Mouse (Mus musculus): ENCODE data around the gene Cbx3. TPM values are rescaled to one million over a fixed set of nuclear protein-coding genes. Genes with fewer than 3 reads are reported as not detected.

The Cbx3 gene
- 443 and 509 TPM in 2 replicates for polyA plus RNA-seq (2015; fragmentation: Nextera tagmentation; extraction: Ambion mirVana)

DNA sequence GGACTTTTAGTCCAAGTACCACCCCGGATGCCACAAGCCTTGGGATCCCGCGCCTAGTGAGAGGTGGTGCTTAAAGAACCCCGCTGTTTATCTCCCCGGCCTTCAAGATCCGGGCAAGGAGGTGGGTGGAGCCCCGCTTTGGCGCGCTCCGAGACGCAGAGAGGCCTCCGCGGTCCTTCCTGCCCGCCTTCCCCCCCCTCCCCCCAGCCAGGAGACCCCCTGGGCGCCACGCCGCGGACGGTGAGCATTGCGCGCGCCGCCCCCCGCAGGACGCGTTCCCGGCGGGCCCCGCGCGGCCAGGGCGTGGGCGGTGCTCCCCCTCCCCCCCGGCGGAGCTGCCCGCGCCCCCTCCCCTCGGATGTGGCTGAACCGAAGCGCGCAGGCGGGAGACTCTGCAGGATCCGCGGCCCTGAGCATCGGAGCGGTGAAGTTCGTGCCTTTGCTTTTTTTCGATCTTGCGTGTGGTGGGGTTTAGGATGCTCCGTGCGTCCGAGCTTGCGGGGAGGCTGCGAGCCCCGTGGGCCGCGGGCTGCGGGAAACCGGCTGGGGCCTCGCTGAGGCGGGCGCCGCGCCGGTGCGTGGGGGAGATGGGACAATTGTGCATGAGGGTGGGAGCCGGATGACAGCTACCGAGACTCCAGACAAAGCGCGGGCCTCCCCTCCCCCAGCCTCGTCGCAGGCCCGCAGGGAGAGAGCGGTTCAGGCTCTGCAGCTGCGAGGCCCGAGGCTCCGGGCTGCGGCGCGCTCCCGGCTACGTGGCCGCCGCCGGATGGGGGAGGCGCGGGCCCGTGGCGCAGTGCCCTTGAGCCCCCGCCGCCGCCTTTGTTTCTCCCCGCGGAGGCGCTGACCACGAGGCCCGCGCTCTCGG, at the start of gene Cbx3:
Gene Cbx3 (plus strand): TSS at position 50 of the 868 bp plus-strand sequence.
- Histone ChIP-seq H3K4me3 (ENCODE audit: low read length) (peak within 1 kb of the TSS; percentile 98), H3K27me3 (ENCODE audit: control insufficient read depth, insufficient read depth, low read depth, low read length) (no peaks in the 10 kb centered on the region), H3K4me2 (ENCODE audit: low read depth, low read length) (peak within 1 kb of the TSS; percentile 39), H3K36me3 (ENCODE audit: control insufficient read depth, insufficient read depth, low read length) (peaks cover 29% of the 10 kb centered on the region), H3K9ac (ENCODE audit: low read length) (peak within 1 kb of the TSS; percentile 100), H3K27ac (ENCODE audit: low read length) (peak within 1 kb of the TSS; percentile 98), H3K9me3 (ENCODE audit: control insufficient read depth, low read length) (no peaks in the 10 kb centered on the region), H3K4me1 (replicated peaks; ENCODE audit: control insufficient read depth, insufficient read depth, low read length) (peaks cover 23% of the 10 kb centered on the region)
- under 1% methylated on average over 93 of the region's 99 CpGs for WGBS
- peak; percentile 86 for ATAC-seq (ENCODE audit: low read depth)

DNA sequence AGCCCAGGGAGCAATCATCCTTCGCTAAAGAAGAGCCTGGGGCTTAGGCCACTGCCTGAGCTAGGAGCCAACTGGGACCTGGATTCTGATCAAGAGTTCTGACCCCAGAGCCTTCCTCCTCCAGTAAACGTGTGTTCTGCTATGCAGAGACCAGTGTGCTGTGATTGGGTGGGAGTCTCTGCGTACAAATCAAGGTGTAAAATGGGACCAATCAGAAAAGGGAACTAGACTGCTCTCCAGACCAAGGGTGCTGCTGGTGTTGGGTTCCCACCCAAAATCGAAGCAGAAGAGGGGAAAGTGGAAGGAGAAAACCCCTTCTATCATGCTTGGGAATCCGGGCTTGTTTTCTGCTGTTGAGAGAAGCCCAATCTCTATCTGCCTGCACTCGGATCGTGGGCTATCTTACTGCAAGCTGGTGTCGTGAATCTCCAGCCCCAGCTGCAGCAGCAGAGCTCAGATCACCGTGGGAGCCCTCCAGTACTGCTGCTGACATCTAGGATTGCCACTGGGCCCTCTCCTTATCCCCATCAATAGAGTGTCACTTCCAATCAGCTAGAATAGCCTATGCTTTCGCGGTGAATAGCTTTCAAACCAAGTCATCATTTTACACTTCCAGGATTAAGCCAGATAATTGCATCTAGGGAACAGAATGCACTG, 46.6 kb upstream of the Cbx3 start:
- H3K4me1 ChIP-seq (replicated peaks; ENCODE audit: control insufficient read depth, insufficient read depth, low read length): no peaks in the 10 kb centered on the region
- no peak for ATAC-seq (ENCODE audit: low read depth)
- H3K9me3 ChIP-seq (ENCODE audit: control insufficient read depth, low read length): peaks cover 3% of the 10 kb centered on the region; the same call in 1 of the 2 replicates
- H3K9ac ChIP-seq (ENCODE audit: low read length): no peak overlapping the region
- no peak overlapping the region for H3K4me3 ChIP-seq (ENCODE audit: low read length)
- H3K27ac ChIP-seq (ENCODE audit: low read length): no peak overlapping the region
- H3K36me3 ChIP-seq (ENCODE audit: control insufficient read depth, insufficient read depth, low read length): no peaks in the 10 kb centered on the region
- WGBS: 43% methylated on average over 11 of the region's 11 CpGs
- no peak overlapping the region for H3K4me2 ChIP-seq (ENCODE audit: low read depth, low read length)
- H3K27me3 ChIP-seq (ENCODE audit: control insufficient read depth, insufficient read depth, low read depth, low read length): no peaks in the 10 kb centered on the region

DNA sequence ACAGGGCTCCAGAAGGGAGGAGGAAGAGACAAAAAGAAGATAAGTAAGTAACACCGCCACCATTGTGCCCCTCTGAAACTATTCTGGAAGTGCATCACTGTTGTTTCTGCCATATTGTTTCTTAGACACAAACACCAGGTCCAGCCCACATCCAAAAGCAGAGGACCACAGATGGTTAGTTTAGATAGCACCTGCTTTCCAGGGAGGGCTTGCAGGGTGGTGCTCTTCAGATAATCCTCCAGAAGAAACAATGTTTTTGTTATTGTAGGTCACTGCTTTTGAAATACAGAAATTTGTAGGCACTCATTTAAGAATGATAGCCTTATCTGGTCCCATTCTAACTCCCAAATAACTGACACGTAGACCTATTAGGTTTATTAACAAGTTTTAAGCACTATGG, 45.6 kb upstream of the Cbx3 start:
- no peaks in the 10 kb centered on the region for H3K4me1 ChIP-seq (replicated peaks; ENCODE audit: control insufficient read depth, insufficient read depth, low read length)
- peaks cover 3% of the 10 kb centered on the region; the same call in 1 of the 2 replicates for H3K9me3 ChIP-seq (ENCODE audit: control insufficient read depth, low read length)
- H3K4me3 ChIP-seq (ENCODE audit: low read length): no peak overlapping the region
- whole genome bisulfite sequencing: 86% methylated on average over 2 of the region's 2 CpGs
- no peak for ATAC-seq (ENCODE audit: low read depth)
- H3K4me2 ChIP-seq (ENCODE audit: low read depth, low read length): no peak overlapping the region
- no peaks in the 10 kb centered on the region for H3K27me3 ChIP-seq (ENCODE audit: control insufficient read depth, insufficient read depth, low read depth, low read length)
- no peak overlapping the region for H3K27ac ChIP-seq (ENCODE audit: low read length)
- no peak overlapping the region for H3K9ac ChIP-seq (ENCODE audit: low read length)
- H3K36me3 ChIP-seq (ENCODE audit: control insufficient read depth, insufficient read depth, low read length): no peaks in the 10 kb centered on the region

DNA sequence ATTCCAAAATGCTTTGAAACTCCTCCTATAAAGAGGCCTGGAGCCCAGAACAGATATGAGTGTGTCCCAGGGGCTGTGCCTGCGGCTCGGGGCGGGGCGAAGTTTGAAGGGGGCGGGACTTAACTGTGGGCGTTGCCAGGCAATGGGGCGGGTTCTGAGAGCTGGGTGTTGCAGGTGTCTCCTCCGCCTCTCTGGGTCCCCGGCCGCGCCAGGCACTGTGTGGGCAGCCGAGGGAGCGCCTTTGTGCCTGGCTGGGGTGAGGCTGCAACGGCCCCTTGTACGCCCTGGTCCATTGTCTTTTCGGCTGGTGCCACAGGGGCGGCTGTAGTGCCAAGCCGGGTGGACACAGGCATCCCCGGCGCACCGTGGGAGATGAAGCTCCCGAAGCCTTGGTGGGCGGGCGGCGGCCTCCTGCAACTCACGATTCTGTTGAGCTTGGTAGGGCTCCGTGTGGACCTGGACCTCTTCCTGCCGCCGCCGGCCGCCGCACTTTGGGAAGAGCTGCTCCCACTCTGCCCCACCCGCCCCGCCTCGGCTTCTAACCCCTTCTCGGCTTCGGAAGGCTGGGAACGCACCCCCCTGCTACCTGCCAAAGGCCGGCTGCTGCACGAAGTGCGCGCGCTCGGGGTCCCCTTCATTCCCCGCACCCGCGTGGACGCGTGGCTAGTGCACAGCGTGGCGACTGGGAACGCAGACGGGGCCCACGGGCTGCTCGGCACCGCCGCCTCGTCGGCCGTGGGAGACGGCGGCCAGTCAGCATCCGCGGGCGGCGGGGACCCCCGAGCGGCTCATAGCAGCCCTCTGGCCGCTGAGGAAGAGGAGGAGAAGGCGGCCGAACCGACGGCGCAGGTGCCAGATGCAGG, 37.4 kb upstream of the Cbx3 start, which contains the start of gene Nfe2l3:
Gene Nfe2l3 (plus strand): TSS at position 136 of the 863 bp plus-strand sequence.
- 1% methylated on average over 71 of the region's 74 CpGs for WGBS
- peak within 1 kb of the TSS; percentile 93 for H3K4me2 ChIP-seq (ENCODE audit: low read depth, low read length)
- peak; percentile 95 for ATAC-seq (ENCODE audit: low read depth)
- H3K9me3 ChIP-seq (ENCODE audit: control insufficient read depth, low read length): no peaks in the 10 kb centered on the region
- H3K27me3 ChIP-seq (ENCODE audit: control insufficient read depth, insufficient read depth, low read depth, low read length): peaks cover 28% of the 10 kb centered on the region
- H3K36me3 ChIP-seq (ENCODE audit: control insufficient read depth, insufficient read depth, low read length): no peaks in the 10 kb centered on the region
- peak within 1 kb of the TSS; percentile 62 for H3K9ac ChIP-seq (ENCODE audit: low read length)
- H3K4me1 ChIP-seq (replicated peaks; ENCODE audit: control insufficient read depth, insufficient read depth, low read length): peaks cover 19% of the 10 kb centered on the region
- H3K27ac ChIP-seq (ENCODE audit: low read length): no peak within 1 kb of the TSS
- H3K4me3 ChIP-seq (ENCODE audit: low read length): peak within 1 kb of the TSS; percentile 58

DNA sequence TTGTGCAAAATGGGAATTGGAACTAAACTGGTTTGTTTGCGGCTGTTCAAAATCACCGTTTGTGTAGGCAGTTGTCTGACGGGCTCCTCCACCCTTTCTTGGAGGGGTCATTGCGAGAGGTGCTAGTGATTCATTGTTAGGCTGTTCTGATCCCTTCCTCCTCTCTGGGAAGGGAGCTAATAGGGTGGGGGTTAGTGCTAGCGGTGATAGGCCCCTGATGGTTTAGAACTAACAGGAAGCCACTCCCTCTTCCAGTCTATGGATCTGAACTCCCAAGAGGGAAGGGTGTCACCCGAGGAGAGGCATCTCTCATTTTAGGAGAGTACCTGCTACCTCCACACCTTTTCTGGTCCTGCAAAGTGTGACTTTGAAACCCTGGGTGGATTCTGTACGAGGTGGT, 35.9 kb upstream of the Cbx3 start:
- H3K9me3 ChIP-seq (ENCODE audit: control insufficient read depth, low read length): no peaks in the 10 kb centered on the region
- H3K27me3 ChIP-seq (ENCODE audit: control insufficient read depth, insufficient read depth, low read depth, low read length): peaks cover 28% of the 10 kb centered on the region
- H3K4me1 ChIP-seq (replicated peaks; ENCODE audit: control insufficient read depth, insufficient read depth, low read length): peaks cover 19% of the 10 kb centered on the region
- H3K27ac ChIP-seq (ENCODE audit: low read length): no peak overlapping the region
- 24% methylated on average over 7 of the region's 7 CpGs for WGBS
- no peak overlapping the region for H3K9ac ChIP-seq (ENCODE audit: low read length)
- no peak overlapping the region for H3K4me2 ChIP-seq (ENCODE audit: low read depth, low read length)
- ATAC-seq (ENCODE audit: low read depth): no peak
- no peak overlapping the region for H3K4me3 ChIP-seq (ENCODE audit: low read length)
- H3K36me3 ChIP-seq (ENCODE audit: control insufficient read depth, insufficient read depth, low read length): no peaks in the 10 kb centered on the region

DNA sequence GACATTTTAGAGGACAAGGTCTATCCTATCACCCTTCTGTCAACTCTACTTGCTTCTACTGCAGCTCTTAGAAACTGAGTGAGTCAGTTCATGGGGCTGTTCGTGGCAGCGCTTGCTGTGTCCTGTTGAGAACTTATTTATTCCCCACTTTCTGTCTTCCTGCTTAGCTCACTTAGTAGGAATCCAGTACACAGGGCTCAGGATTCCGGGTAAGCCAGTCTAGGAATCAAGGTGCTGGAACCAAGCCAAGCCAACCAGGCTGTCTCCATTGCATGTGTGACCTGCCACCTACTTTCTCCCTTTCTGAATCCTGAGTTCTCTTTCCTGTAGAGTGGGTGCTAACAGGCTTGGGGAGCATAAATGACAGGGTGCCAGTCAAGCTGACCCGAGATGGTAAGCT, 32.5 kb upstream of the Cbx3 start:
- Histone ChIP-seq H3K4me1 (replicated peaks; ENCODE audit: control insufficient read depth, insufficient read depth, low read length) (peaks cover 13% of the 10 kb centered on the region), H3K27me3 (ENCODE audit: control insufficient read depth, insufficient read depth, low read depth, low read length) (peaks cover 17% of the 10 kb centered on the region), H3K4me3 (ENCODE audit: low read length) (no peak overlapping the region), H3K9ac (ENCODE audit: low read length) (no peak overlapping the region), H3K36me3 (ENCODE audit: control insufficient read depth, insufficient read depth, low read length) (no peaks in the 10 kb centered on the region), H3K27ac (ENCODE audit: low read length) (no peak overlapping the region), H3K9me3 (ENCODE audit: control insufficient read depth, low read length) (no peaks in the 10 kb centered on the region), H3K4me2 (ENCODE audit: low read depth, low read length) (no peak overlapping the region)
- 44% methylated on average over 4 of the region's 4 CpGs for WGBS
- ATAC-seq (ENCODE audit: low read depth): peak; percentile 56; the same call in 1 of the 2 replicates

DNA sequence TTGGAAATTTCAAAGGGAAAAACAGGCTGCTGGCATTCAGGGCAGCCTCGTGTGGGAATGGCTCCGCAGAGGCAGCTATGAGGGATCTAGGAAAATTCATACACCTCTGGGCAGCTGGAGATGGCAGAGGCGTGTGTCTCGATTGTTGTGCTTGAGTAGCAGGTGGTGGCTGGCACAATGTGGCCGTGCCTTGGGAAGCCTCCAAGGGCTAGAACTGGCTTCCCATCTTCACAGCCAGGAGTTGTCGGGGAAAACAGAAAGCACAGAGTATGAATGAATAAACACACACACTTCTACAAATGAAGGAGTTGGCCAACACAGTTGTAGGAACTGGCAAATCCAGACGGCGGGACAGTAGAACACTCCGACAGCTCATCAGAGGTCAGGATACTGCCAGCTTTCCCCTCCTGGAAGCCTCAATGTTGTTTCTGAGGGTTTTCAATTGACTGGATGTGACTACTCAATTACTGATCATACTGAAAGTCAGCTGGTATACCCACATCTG, 31.3 kb upstream of the Cbx3 start:
- ATAC-seq (ENCODE audit: low read depth): no peak
- 74% methylated on average over 9 of the region's 9 CpGs for WGBS
- no peak overlapping the region for H3K27ac ChIP-seq (ENCODE audit: low read length)

DNA sequence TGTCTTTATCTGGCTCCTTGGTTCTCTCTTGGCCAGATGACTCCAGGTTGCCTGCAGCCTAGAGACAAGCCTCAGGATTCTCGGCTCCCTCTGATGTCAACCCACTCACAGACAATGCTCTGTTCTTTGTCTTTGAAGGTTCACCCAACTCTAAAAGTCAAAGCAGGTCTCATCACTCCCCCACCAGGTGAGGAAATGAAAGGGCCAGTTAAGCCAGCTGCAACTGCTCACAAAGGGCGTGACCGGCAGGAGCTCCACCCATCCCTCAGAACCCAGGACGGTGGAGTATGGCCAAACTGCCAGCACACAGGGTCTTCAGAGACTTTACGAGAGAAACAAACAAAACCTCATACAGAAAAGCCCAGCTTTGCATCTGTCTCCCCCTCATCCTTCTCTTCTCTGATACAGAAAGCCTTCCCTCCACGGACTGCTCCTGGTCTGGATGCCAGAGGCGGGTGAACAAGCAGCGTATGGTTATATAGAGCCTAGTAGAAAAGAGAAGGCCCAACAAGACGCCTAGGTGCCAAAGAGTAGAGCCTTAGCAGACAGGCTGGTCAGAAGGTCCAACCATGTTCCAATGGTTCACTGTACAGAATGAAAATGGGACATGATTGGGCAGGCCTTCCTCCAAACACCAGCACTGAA, 27.8 kb upstream of the Cbx3 start:
- Histone ChIP-seq H3K27ac (ENCODE audit: low read length) (no peak overlapping the region), H3K9me3 (ENCODE audit: control insufficient read depth, low read length) (no peaks in the 10 kb centered on the region), H3K4me3 (ENCODE audit: low read length) (no peak overlapping the region), H3K36me3 (ENCODE audit: control insufficient read depth, insufficient read depth, low read length) (no peaks in the 10 kb centered on the region), H3K4me1 (replicated peaks; ENCODE audit: control insufficient read depth, insufficient read depth, low read length) (peaks cover 4% of the 10 kb centered on the region; the same call in 1 of the 2 replicates), H3K9ac (ENCODE audit: low read length) (no peak overlapping the region), H3K4me2 (ENCODE audit: low read depth, low read length) (no peak overlapping the region), H3K27me3 (ENCODE audit: control insufficient read depth, insufficient read depth, low read depth, low read length) (no peaks in the 10 kb centered on the region)
- WGBS: 55% methylated on average over 9 of the region's 9 CpGs
- ATAC-seq (ENCODE audit: low read depth): no peak

More for the DNA sequence above, 31.3 kb upstream of the Cbx3 start:
- Histone ChIP-seq H3K9ac (ENCODE audit: low read length) (no peak overlapping the region), H3K4me2 (ENCODE audit: low read depth, low read length) (no peak overlapping the region), H3K4me3 (ENCODE audit: low read length) (no peak overlapping the region), H3K9me3 (ENCODE audit: control insufficient read depth, low read length) (no peaks in the 10 kb centered on the region), H3K27me3 (ENCODE audit: control insufficient read depth, insufficient read depth, low read depth, low read length) (peaks cover 5% of the 10 kb centered on the region; the same call in 1 of the 2 replicates), H3K4me1 (replicated peaks; ENCODE audit: control insufficient read depth, insufficient read depth, low read length) (peaks cover 7% of the 10 kb centered on the region; the same call in 1 of the 2 replicates), H3K36me3 (ENCODE audit: control insufficient read depth, insufficient read depth, low read length) (no peaks in the 10 kb centered on the region)
